Mouse (Mus musculus) heart, postnatal 14 days (tissue): ENCODE measurements at regions not wholly inside any gene's neighbourhood (a gene's known extent, or its start where the extent isn't known, plus 50 kb on each side); places are given as distances from the start of the nearest gene placed in this dataset.

ENCODE experiments used
- DNase-seq, 2 experiments: peaks; one replicate each; pipeline ENCODE4 v3.0.0; 2021 to 2022
- intact Hi-C: fragments of 180-260 bp; cut with DNase I; formaldehyde crosslinking; loops from one replicate; pipeline ENCODE4 v1.15.1; 2025

DNA sequence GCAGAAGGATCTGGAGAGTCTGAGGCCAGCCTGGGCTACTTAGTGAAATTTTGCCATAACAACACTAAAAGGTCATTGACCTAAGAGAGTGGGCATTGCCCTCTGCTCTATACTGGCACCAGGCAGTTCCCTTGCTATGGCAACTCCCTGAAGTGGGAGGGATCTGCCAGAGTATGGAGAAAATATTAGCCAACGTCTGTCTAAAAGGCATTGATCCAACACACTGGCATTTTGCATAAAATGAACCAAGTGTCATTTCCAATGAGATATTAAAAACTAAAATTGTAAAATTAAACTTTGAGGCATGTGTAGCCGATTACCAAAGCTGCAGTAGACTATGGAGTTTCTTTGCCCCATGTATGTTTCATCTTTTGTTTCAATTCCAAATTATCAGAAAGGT, 57.6 kb upstream of the Mpp6 start:
- intact Hi-C loops = no loop called here
- DNase-seq = no peak

DNA sequence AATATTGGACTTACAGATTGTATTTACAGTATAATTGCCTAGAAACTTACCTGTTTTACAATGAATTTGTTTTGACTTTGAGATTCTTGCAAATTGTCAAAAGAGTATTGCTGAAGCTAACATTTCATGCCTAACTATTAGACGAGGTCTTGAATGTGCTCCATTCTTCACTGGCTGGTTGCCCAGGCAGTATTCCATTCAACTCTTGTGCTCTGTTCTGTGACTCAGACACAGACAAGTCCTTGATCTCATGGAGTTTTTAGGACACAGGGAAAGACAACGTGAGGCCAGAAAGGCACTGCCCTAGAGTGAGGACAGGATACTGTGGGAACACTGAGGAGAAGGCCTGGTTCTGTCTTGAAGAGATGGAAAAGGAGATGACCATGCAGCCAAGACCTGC, 57.0 kb upstream of the Mpp6 start:
- intact Hi-C loops = no loop called here
- peak; percentile 37 to 49 for DNase-seq

DNA sequence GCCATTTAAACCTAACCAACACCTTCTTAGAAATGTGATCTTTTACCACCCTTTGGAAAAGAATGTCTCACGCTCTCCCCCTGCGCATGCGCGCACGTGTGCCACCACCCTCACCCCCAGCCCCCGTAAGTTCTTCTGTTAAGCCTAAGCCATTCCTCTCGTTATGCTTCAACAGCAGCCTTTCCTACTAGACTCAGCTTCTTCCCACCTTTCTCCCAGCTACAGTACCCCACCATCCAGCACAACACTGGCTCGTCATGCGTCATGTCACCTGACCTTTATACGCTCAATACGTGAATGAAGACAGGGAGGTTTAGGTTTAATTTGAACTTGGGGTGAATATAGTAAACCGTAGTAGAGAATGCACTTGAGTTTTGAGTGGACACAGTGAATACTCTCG, 55.8 kb upstream of the Mpp6 start:
- intact Hi-C loops = no loop called here
- DNase-seq = no peak

DNA sequence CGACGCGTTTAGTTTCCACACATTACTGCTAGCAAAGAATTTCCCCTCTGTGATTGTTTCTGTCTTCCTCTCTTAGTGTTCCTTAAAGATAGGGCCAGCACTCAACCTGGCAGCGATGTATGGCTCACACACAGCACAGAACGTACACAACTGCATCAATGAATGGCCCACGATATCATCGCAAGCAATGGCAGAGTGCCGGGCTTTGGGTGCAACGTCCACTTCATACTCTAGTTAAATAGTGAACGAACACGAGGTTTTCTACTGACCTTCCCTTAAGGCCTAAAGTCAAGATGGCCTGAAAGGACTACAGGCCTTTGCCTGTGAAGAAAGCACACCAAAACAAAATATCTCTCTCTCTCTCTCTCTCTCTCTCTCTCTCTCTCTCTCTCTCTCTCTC, 51.4 kb upstream of the Mpp6 start:
- no peak for DNase-seq
- intact Hi-C loops = no loop called here

DNA sequence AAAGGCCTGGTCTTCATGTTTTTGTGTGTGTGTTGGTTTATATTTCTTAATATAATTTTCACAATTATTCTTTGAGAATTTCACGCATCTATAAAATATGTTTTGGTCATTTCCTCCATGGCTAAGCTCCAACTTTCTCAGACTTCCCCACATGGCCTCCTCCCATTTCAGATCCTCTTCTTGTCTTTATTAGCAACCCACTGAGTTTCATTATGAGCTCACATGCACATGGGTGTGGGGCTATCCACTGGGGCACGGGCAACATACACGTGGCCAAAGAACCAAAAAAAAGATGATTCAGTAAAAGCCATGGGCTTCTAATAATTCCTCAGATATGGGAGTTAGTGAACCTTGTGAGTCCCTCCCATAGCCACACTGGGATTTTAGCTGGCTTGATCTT, 50.1 kb upstream of the Mpp6 start:
- DNase-seq = no peak
- intact Hi-C loops = no loop called here
